Mouse (Mus musculus): ENCODE measurements around the gene Cbx8.

DNA sequence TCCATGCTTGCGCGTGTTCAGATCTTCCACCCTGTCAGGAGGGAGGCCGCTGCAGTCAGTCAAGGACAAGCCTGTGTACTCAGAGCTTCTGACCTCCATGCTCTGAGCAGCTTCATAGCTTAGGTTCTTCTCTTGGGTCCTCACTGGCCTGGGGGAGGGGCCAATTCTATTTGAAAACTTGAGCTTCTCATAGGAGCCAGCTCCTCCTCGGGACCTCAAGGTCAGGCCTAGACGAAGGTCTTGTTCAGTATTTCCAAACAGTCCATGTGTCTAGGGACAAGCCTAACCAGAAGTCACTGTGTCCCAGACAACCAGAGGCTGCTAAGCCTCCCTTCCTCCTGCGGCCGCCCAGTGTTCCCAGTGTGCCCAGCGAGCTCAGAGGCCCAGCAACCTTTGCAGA, 26.1 kb upstream of the Cbx8 start:
- TF ChIP-seq GATA1 (IDR thresholded peaks at IDR 0.05; ENCODE audit: low read length) (no peak), TAL1 (IDR thresholded peaks at IDR 0.05; ENCODE audit: low read length) (no peak)
